Mouse (Mus musculus) liver, embryonic 15.5 days (tissue): ENCODE results near the gene Cbx4. TPM values are rescaled to one million over a fixed set of nuclear protein-coding genes. Genes with fewer than 3 reads are reported as not detected.

Experiments used
- ATAC-seq: fragments of 200-750 bp; cut with Nextera tagmentation; 2 replicates; pipeline ENCODE4 v1.8.0; 2017; ENCODE audit warnings: moderate number of reproducible peaks, mild to moderate bottlenecking, moderate library complexity; ENCODE audit not compliant: insufficient read depth
- H3K27ac ChIP-seq: fragments of 300-500 bp; sonication (generic); replicated peaks from 2 replicates; pipeline ENCODE4 v1.5.1; 2015; ENCODE audit warnings: mild to moderate bottlenecking, inconsistent platforms
- H3K27me3 ChIP-seq: fragments of 300-500 bp; sonication (generic); 2 replicates; pipeline ENCODE4 v1.6.1; 2015; ENCODE audit warnings: mild to moderate bottlenecking, inconsistent platforms
- H3K36me3 ChIP-seq: fragments of 300-500 bp; sonication (generic); replicated peaks from 2 replicates; pipeline ENCODE4 v1.6.1; 2015; ENCODE audit warnings: moderate library complexity, mild to moderate bottlenecking, inconsistent platforms
- H3K4me1 ChIP-seq: fragments of 300-500 bp; sonication (generic); replicated peaks from 2 replicates; pipeline ENCODE4 v1.6.1; 2015; ENCODE audit warnings: inconsistent platforms
- H3K4me2 ChIP-seq: fragments of 300-500 bp; sonication (generic); 2 replicates; pipeline ENCODE4 v1.6.1; 2015; ENCODE audit warnings: moderate library complexity, mild to moderate bottlenecking, inconsistent platforms
- H3K4me3 ChIP-seq: fragments of 300-500 bp; sonication (generic); replicated peaks from 2 replicates; pipeline ENCODE4 v1.5.1; 2015; ENCODE audit warnings: mild to moderate bottlenecking, inconsistent platforms
- H3K9ac ChIP-seq: fragments of 300-500 bp; sonication (generic); 2 replicates; pipeline ENCODE4 v1.6.1; 2015; ENCODE audit warnings: moderate library complexity, mild to moderate bottlenecking, inconsistent platforms
- H3K9me3 ChIP-seq: fragments of 300-500 bp; sonication (generic); replicated peaks from 2 replicates; pipeline ENCODE4 v1.6.1; 2016; ENCODE audit warnings: inconsistent platforms
- WGBS: fragments of 180-500 bp; shearing (Covaris S2); methylation state at CpG from one replicate; pipeline ENCODE4 v1.1.7; 2015; ENCODE audit warnings: mixed read lengths; ENCODE audit not compliant: insufficient replicate concordance; 5-methylcytosine and 5-hydroxymethylcytosine counted together
- polyA plus RNA-seq: library from polyadenylated mRNA; unstranded; fragments of >200 nt; fragmentation: Nextera tagmentation; extraction: Ambion mirVana; gene quantifications from 2 replicates; pipeline ENCODE4 v1.2.1, GENCODE M21; 2015

Cbx4 gene
- polyA plus RNA-seq, 1 experiment from 2014 or later = 2.9 TPM

- Histone ChIP-seq H3K27ac (no peak overlapping the region), H3K4me3 (peak overlapping the region; percentile 44), H3K4me1 (peaks cover 47% of the 10 kb centered on the region), H3K27me3 (peaks cover 94% of the 10 kb centered on the region), H3K4me2 (peak overlapping the region; percentile 64), H3K9ac (no peak overlapping the region), H3K36me3 (peaks cover 12% of the 10 kb centered on the region; the same call in 1 of the 2 replicates), H3K9me3 (no peaks in the 10 kb centered on the region)
- ATAC-seq = no peak
- WGBS = 3% methylated on average over 57 of the region's 57 CpGs
These were observed 48.9 kb downstream of the Cbx4 start for GRCm38 (mm10) chr11:119036934-119037779.

GRCm38 (mm10) chr11:119036447-119036846 is 49.6 kb downstream of the Cbx4 start:
- Histone ChIP-seq H3K27me3 (peaks cover 90% of the 10 kb centered on the region), H3K27ac (no peak overlapping the region), H3K4me2 (no peak overlapping the region), H3K4me1 (peaks cover 40% of the 10 kb centered on the region), H3K9me3 (no peaks in the 10 kb centered on the region), H3K4me3 (no peak overlapping the region), H3K9ac (no peak overlapping the region), H3K36me3 (peaks cover 12% of the 10 kb centered on the region; the same call in 1 of the 2 replicates)
- WGBS = 2% methylated on average over 15 of the region's 15 CpGs
- no peak for ATAC-seq

GRCm38 (mm10) chr11:119035686-119036165 is 50.3 kb downstream of the Cbx4 start:
- H3K27me3 ChIP-seq = peaks cover 83% of the 10 kb centered on the region
- peaks cover 33% of the 10 kb centered on the region for H3K4me1 ChIP-seq
- no peak overlapping the region for H3K4me2 ChIP-seq
- no peaks in the 10 kb centered on the region for H3K9me3 ChIP-seq
- 2% methylated on average over 21 of the region's 21 CpGs for WGBS
- no peak overlapping the region for H3K9ac ChIP-seq
- ATAC-seq = no peak
- no peak overlapping the region for H3K27ac ChIP-seq
- peaks cover 12% of the 10 kb centered on the region; the same call in 1 of the 2 replicates for H3K36me3 ChIP-seq
- no peak overlapping the region for H3K4me3 ChIP-seq

GRCm38 (mm10) chr11:119035094-119035685 is 50.8 kb downstream of the Cbx4 start:
- ATAC-seq = no peak

GRCm38 (mm10) chr11:119034635-119035034 is 51.4 kb downstream of the Cbx4 start:
- no peak for ATAC-seq
- H3K4me1 ChIP-seq = peaks cover 22% of the 10 kb centered on the region
- no peak overlapping the region for H3K27ac ChIP-seq
- no peak overlapping the region for H3K4me2 ChIP-seq
- 6% methylated on average over 19 of the region's 19 CpGs for WGBS
- peaks cover 12% of the 10 kb centered on the region; the same call in 1 of the 2 replicates for H3K36me3 ChIP-seq
- no peak overlapping the region for H3K4me3 ChIP-seq
- no peak overlapping the region for H3K9ac ChIP-seq
- no peaks in the 10 kb centered on the region for H3K9me3 ChIP-seq
- H3K27me3 ChIP-seq = peaks cover 72% of the 10 kb centered on the region

More at GRCm38 (mm10) chr11:119035094-119035685, 50.8 kb downstream of the Cbx4 start:
- H3K4me2 ChIP-seq = no peak overlapping the region
- WGBS = 3% methylated on average over 21 of the region's 21 CpGs
- H3K4me1 ChIP-seq = peaks cover 27% of the 10 kb centered on the region
- H3K27ac ChIP-seq = no peak overlapping the region
- peaks cover 12% of the 10 kb centered on the region; the same call in 1 of the 2 replicates for H3K36me3 ChIP-seq
- H3K27me3 ChIP-seq = peaks cover 77% of the 10 kb centered on the region
- no peak overlapping the region for H3K9ac ChIP-seq
- H3K9me3 ChIP-seq = no peaks in the 10 kb centered on the region
- H3K4me3 ChIP-seq = no peak overlapping the region

GRCm38 (mm10) chr11:119033874-119034558 is 52.0 kb downstream of the Cbx4 start:
- Histone ChIP-seq H3K4me2 (no peak overlapping the region), H3K36me3 (peaks cover 7% of the 10 kb centered on the region; the same call in 1 of the 2 replicates), H3K4me3 (no peak overlapping the region), H3K4me1 (peaks cover 16% of the 10 kb centered on the region; the same call in 1 of the 2 replicates), H3K27ac (no peak overlapping the region), H3K9ac (no peak overlapping the region), H3K27me3 (peaks cover 66% of the 10 kb centered on the region), H3K9me3 (no peaks in the 10 kb centered on the region)
- no peak for ATAC-seq
- WGBS = 2% methylated on average over 26 of the region's 26 CpGs

Other genes with a start within 250 kb of the Cbx4 start
- gene Rbfox3, start 174.6 kb downstream of the Cbx4 start, polyA plus RNA-seq = 0.13 and 0.21 TPM in 2 replicates
- gene Enpp7, start 98.0 kb downstream of the Cbx4 start, polyA plus RNA-seq = not detected in 2 replicates
- gene Cbx2, start 63.3 kb downstream of the Cbx4 start, polyA plus RNA-seq = 3.0 and 3.2 TPM in 2 replicates
- gene Cbx8, start 45.3 kb downstream of the Cbx4 start, polyA plus RNA-seq = 3.3 and 3.5 TPM in 2 replicates
- 1.6 and 1.9 TPM in 2 replicates for gene Tbc1d16, start 142.3 kb upstream of the Cbx4 start, polyA plus RNA-seq
- 0.55 and 0.70 TPM in 2 replicates for gene Ccdc40, start 142.4 kb upstream of the Cbx4 start, polyA plus RNA-seq
- 21.4 and 26.4 TPM in 2 replicates for gene Gaa, start 181.7 kb upstream of the Cbx4 start, polyA plus RNA-seq
- 165 and 170 TPM in 2 replicates for gene Eif4a3, start 213.9 kb upstream of the Cbx4 start, polyA plus RNA-seq
- gene Card14, start 221.5 kb upstream of the Cbx4 start, polyA plus RNA-seq = 0.21 and 0.35 TPM in 2 replicates